Mouse (Mus musculus) embryonic facial prominence, embryonic 13.5 days (tissue): ENCODE data around the gene Gjc2. TPM values are rescaled to one million over a fixed set of nuclear protein-coding genes. Genes with fewer than 3 reads are reported as not detected.
"Not testable (repeated sequence)": the region's sequence is repeated elsewhere in the genome, so short reads cannot be mapped to it uniquely, and the experiment has no call there.

Experiments
- ATAC-seq: fragments of 200-750 bp; cut with Nextera tagmentation; 2 replicates; pipeline ENCODE4 v1.8.0; 2017; ENCODE audit warnings: low read depth; ENCODE audit not compliant: insufficient number of reproducible peaks, insufficient read depth, low FRiP score, low TSS enrichment
- H3K27ac ChIP-seq: fragments of 300-500 bp; sonication (generic); 2 replicates; pipeline ENCODE4 v1.5.1; 2015; ENCODE audit warnings: moderate library complexity, mild to moderate bottlenecking, inconsistent platforms
- H3K27me3 ChIP-seq: fragments of 300-500 bp; sonication (generic); 2 replicates; pipeline ENCODE4 v1.6.1; 2015; ENCODE audit warnings: mild to moderate bottlenecking, inconsistent platforms
- H3K36me3 ChIP-seq: fragments of 300-500 bp; sonication (generic); 2 replicates; pipeline ENCODE4 v1.6.1; 2015; ENCODE audit warnings: mild to moderate bottlenecking, inconsistent platforms
- H3K4me1 ChIP-seq: fragments of 300-500 bp; sonication (generic); 2 replicates; pipeline ENCODE4 v1.6.1; 2015; ENCODE audit warnings: inconsistent platforms
- H3K4me2 ChIP-seq: fragments of 300-500 bp; sonication (generic); 2 replicates; pipeline ENCODE4 v1.6.1; 2015; ENCODE audit warnings: moderate library complexity, mild to moderate bottlenecking, inconsistent platforms
- H3K4me3 ChIP-seq: fragments of 300-500 bp; sonication (generic); 2 replicates; pipeline ENCODE4 v1.5.1; 2015; ENCODE audit warnings: mild to moderate bottlenecking, inconsistent platforms
- H3K9ac ChIP-seq: fragments of 300-500 bp; sonication (generic); 2 replicates; pipeline ENCODE4 v1.6.1; 2015; ENCODE audit warnings: mild to moderate bottlenecking, inconsistent platforms
- H3K9me3 ChIP-seq: fragments of 300-500 bp; sonication (generic); 2 replicates; pipeline ENCODE4 v1.6.1; 2016; ENCODE audit warnings: inconsistent platforms
- WGBS: fragments of 180-500 bp; shearing (Covaris S2); methylation state at CpG from one replicate; pipeline ENCODE4 v1.1.7; 2015; ENCODE audit warnings: mixed read lengths; 5-methylcytosine and 5-hydroxymethylcytosine counted together
- polyA plus RNA-seq: library from polyadenylated mRNA; unstranded; fragments of >200 nt; fragmentation: Nextera tagmentation; extraction: Ambion mirVana; gene quantifications from 2 replicates; pipeline ENCODE4 v1.2.1, GENCODE M21; 2015

The Gjc2 gene
- polyA plus RNA-seq, 1 experiment from 2014 or later: 0.21 TPM

DNA sequence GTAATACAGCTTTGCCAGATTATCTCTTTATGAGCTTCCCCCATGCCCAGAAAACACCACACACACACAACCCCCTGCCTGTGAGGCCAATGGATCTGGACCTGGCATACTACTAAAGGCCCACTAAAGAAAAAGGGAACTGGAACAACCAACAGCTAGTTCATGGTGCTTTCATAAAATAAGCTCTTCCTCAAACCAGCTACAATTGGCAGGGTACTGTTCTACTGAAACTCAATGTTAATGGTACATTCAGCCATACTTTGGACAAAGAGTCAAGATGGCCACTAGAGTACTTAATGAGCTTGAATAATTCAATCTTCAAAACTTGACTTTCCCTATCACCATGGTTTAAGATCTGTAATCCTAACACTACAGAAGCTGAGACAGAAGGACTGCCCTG lies 38.6 kb upstream of the Gjc2 start:
- no peak for ATAC-seq

DNA sequence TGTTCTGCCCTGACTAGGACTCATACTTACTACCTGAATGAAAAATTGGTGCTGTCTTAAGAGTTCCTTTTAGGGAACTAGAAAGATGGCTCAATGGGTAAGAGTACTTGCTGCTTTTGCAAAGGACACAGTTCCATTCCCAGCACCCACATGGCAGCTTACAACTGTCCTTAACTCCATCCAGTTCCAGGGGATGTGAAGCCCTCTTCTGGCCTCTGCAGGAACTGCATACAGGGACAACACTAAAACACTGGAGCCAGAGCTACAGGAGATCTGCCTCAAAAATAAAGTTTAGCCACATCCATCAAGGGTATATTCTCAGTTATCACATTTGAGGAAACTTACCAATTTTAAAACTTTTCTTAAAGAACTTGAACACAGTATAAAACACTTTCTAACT lies 36.1 kb upstream of the Gjc2 start:
- no peaks in the 10 kb centered on the region for H3K27me3 ChIP-seq
- H3K9me3 ChIP-seq: no peaks in the 10 kb centered on the region
- no peak overlapping the region for H3K4me3 ChIP-seq
- H3K4me2 ChIP-seq: 0 out of 2 replicates have a peak overlapping the region, but pooled peaks have one; percentile 26
- H3K9ac ChIP-seq: no peak overlapping the region
- ATAC-seq: no peak
- H3K27ac ChIP-seq: peak overlapping the region; percentile 53; the same call in 1 of the 2 replicates
- H3K4me1 ChIP-seq: peaks cover 51% of the 10 kb centered on the region
- peaks cover 51% of the 10 kb centered on the region for H3K36me3 ChIP-seq

More for the DNA sequence above, 38.6 kb upstream of the Gjc2 start:
- Histone ChIP-seq H3K9ac (no peak overlapping the region; the same call in 1 of the 2 replicates), H3K27me3 (no peaks in the 10 kb centered on the region), H3K36me3 (peaks cover 38% of the 10 kb centered on the region), H3K4me2 (no peak overlapping the region), H3K4me3 (no peak overlapping the region), H3K27ac (no peak overlapping the region), H3K4me1 (peaks cover 74% of the 10 kb centered on the region), H3K9me3 (no peaks in the 10 kb centered on the region)

DNA sequence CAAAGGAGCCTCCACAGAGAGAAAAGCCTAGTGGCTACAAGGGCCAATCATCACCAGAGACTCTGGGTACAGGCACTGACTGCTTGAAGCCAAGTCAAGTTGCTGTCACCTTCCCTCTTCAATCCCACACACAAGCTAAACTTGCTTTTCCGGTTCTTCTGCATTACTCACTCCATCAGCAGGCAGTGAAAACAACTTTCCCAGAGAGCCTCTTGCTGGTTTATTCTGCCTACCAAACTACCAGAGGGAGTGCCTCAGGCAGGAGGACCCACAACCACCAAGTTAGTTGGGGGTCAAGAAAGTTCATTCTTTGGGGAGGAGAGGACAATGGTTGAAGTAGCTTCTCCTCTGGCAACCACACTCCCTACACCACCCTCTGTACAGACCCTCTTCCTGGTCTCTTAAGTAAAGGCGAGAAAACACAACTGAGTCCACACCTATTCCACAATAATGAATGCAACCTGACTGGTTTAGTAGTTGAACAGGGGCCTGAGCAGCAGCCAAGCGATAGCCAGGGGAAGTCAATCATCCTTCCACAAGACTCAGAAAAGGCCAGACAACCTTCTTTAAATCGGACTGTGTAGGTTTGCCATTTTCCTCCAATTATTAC lies 35.5 kb upstream of the Gjc2 start:
- H3K4me2 ChIP-seq: peak overlapping the region; percentile 26
- H3K4me3 ChIP-seq: no peak overlapping the region
- no peaks in the 10 kb centered on the region for H3K27me3 ChIP-seq
- peak overlapping the region; percentile 53; the same call in 1 of the 2 replicates for H3K27ac ChIP-seq
- ATAC-seq: no peak
- H3K9ac ChIP-seq: no peak overlapping the region
- 62% methylated on average over 4 of the region's 4 CpGs for WGBS
- H3K36me3 ChIP-seq: peaks cover 48% of the 10 kb centered on the region
- peaks cover 45% of the 10 kb centered on the region for H3K4me1 ChIP-seq
- H3K9me3 ChIP-seq: no peaks in the 10 kb centered on the region

DNA sequence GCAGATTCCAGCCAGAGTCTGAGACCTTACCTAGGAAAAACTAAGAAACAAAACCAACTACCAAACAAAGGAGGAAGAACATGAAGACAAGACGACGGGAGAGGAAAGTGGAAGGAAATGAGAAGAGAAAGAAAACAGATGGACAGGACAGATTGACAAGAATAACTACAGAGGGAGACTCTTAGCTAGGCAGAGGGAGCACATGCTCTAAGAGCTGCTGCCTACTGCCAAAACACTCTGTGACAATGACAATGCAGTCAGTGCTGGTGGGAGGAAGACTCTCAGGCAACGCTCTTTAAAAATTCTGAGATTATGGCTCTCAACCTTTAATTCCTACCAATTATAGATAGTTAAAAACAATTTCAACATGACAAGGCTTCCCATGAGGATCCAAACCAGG lies 33.9 kb upstream of the Gjc2 start:
- Histone ChIP-seq H3K36me3 (peaks cover 57% of the 10 kb centered on the region), H3K9ac (no peak overlapping the region), H3K4me2 (no peak overlapping the region), H3K27me3 (no peaks in the 10 kb centered on the region), H3K9me3 (no peaks in the 10 kb centered on the region), H3K4me3 (no peak overlapping the region), H3K27ac (no peak overlapping the region), H3K4me1 (peaks cover 32% of the 10 kb centered on the region)
- WGBS: 89% methylated on average over 3 of the region's 3 CpGs
- ATAC-seq: no peak

DNA sequence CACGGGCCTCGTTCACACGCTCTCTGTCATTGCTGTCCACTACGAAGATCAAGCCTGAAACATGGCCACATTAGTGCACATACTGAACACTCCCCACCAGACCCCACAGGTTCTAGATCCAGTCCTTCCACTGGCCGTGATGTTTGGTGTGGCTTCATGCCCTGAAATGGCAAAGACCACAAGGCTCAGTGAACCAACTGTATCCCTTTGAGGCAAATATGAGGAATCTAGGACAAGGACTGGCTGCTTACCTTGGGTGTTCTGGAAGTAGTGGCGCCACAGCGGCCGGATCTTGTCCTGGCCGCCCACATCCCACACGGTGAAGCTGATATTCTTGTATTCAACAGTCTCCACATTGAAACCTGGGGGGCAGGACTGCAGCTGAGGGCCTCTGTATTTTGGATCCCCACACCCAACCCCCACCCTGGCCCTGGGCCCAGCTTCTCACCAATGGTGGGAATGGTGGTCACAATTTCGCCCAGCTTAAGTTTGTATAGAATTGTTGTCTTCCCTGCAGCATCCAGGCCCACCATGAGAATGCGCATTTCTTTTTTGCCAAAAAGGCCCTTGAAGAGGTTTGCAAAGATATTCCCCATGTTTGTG lies 30.0 kb upstream of the Gjc2 start:
- no peak overlapping the region for H3K4me2 ChIP-seq
- no peaks in the 10 kb centered on the region for H3K27me3 ChIP-seq
- no peaks in the 10 kb centered on the region for H3K9me3 ChIP-seq
- H3K27ac ChIP-seq: no peak overlapping the region
- no peak overlapping the region for H3K9ac ChIP-seq
- H3K4me1 ChIP-seq: peaks cover 28% of the 10 kb centered on the region
- H3K36me3 ChIP-seq: peaks cover 59% of the 10 kb centered on the region
- ATAC-seq: no peak
- no peak overlapping the region for H3K4me3 ChIP-seq
- 90% methylated on average over 12 of the region's 12 CpGs for WGBS

DNA sequence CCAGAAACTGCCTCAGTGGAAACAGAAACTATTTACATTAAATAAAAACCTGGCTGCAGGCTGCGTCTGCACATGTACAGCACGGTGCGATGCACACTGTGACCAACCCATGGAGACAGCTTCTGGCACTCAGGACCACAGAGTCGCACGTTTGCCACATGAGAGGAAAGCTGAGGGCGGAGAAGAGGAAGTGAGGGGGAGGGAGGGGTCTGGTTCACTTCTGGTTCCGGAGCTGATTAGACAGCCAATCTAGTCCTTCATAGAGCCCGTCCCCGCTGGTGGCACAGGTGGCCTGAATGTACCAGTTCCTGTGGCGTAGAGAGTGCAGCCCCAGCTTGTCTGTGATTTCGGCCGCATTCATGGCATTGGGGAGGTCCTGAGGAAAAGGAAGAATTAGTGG lies 29.3 kb upstream of the Gjc2 start:
- peaks cover 54% of the 10 kb centered on the region for H3K36me3 ChIP-seq
- not testable (repeated sequence) for H3K9me3 ChIP-seq, ATAC-seq, H3K4me3 ChIP-seq, H3K27ac ChIP-seq, H3K27me3 ChIP-seq, H3K9ac ChIP-seq, H3K4me2 ChIP-seq
- 75% methylated on average over 12 of the region's 12 CpGs for WGBS
- H3K4me1 ChIP-seq: peaks cover 23% of the 10 kb centered on the region

DNA sequence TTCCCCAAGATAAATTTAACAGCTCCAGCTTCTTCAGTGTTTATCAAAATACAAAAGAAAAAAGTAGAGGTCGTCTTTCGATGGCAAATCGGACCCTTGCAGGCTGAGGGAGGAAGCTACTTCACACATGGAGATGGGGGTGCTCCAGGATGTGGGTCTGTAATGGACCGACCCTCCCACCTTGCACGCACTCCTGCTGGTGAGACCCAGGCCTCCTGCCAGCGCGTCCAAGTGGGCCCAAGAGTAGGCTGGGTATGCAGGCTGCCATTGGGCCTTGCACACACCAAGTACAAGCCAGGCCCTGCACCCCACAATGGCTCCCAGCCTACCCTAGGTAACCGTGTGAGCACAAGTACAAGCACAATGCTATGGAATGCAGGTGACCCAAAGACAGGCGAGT lies 28.5 kb upstream of the Gjc2 start:
- H3K4me3 ChIP-seq, H3K9ac ChIP-seq, H3K27me3 ChIP-seq, H3K9me3 ChIP-seq, H3K4me2 ChIP-seq, H3K27ac ChIP-seq, ATAC-seq: not testable (repeated sequence)
- Histone ChIP-seq H3K4me1 (peaks cover 18% of the 10 kb centered on the region), H3K36me3 (peaks cover 56% of the 10 kb centered on the region)
- WGBS: 90% methylated on average over 9 of the region's 9 CpGs

DNA sequence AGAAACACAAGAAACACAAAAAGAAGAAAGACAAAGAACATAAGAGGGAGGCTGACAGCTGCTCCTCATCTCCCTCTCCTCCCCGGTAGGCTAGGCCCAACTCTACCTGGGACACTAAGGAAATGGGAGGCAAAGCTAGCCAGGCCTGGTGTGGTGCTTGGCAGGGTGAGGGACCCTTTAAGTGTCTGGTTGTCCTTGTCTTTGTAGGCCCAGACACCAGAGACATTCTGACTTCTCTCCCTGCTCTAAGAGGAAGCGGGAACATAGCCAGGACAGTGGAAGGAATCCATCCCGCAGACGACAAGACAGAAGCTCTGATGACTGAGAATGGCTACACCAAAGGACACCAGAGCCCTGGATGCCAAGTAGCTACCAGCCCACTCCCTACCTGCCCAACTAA lies 27.0 kb upstream of the Gjc2 start:
- H3K4me3 ChIP-seq: no peak overlapping the region

DNA sequence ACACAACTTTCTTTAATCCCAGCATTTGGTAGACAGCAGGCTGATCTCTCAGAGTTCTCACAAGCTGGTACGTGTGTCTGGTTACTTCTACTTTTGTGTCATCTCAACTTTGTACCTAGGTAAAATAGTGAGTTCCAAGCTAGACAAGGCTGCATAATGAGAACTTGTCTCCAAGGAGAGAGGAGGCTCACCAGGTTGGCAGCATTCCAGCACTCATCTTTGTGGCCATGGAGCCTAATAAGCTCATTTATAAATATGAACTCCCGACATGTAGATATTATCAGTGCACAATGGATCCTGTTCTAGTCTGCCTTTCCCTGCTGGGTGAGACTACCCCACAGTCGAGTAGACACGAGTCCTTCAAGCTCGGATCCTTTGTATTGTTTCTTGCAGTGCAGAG lies 26.6 kb upstream of the Gjc2 start:
- Histone ChIP-seq H3K27me3 (no peaks in the 10 kb centered on the region), H3K9me3 (no peaks in the 10 kb centered on the region), H3K4me3 (peak overlapping the region; percentile 92), H3K36me3 (peaks cover 66% of the 10 kb centered on the region), H3K27ac (no peak overlapping the region), H3K4me2 (peak overlapping the region; percentile 78), H3K9ac (peak overlapping the region; percentile 90; the same call in 1 of the 2 replicates), H3K4me1 (peaks cover 18% of the 10 kb centered on the region)
- no peak for ATAC-seq
- 70% methylated on average over 5 of the region's 5 CpGs for WGBS

More for the DNA sequence above, 27.0 kb upstream of the Gjc2 start:
- H3K4me1 ChIP-seq: peaks cover 18% of the 10 kb centered on the region
- no peak overlapping the region for H3K9ac ChIP-seq
- 86% methylated on average over 4 of the region's 4 CpGs for WGBS
- no peak for ATAC-seq
- peak overlapping the region; percentile 78; the same call in 1 of the 2 replicates for H3K4me2 ChIP-seq
- no peaks in the 10 kb centered on the region for H3K27me3 ChIP-seq
- H3K36me3 ChIP-seq: peaks cover 66% of the 10 kb centered on the region
- H3K27ac ChIP-seq: no peak overlapping the region
- no peaks in the 10 kb centered on the region for H3K9me3 ChIP-seq

DNA sequence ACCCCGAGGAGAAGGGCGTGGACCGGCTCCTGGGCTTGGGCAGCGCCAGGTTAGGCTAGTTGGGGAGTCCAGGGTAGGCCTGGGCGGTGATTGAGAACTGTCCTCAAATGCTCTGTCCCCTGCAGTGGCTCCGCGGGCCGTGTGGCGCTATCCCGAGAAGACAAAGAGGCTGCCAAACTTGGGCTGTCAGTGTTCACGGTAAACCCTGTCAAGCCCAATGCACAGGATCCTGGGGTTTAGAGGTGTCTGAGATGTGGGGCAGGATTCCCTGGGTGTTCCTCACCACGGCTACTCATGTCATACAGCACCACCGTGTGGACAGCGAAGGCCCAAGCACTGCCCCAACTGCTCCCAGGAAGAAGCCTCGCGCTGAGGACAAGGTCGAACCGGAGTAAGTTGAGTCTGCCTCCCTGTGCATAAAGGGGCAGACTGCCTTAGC lies 26.0 kb upstream of the Gjc2 start:
- Histone ChIP-seq H3K27ac (peak overlapping the region; percentile 95), H3K4me2 (peak overlapping the region; percentile 78), H3K4me1 (peaks cover 18% of the 10 kb centered on the region), H3K9ac (peak overlapping the region; percentile 90), H3K9me3 (no peaks in the 10 kb centered on the region), H3K27me3 (no peaks in the 10 kb centered on the region), H3K36me3 (peaks cover 68% of the 10 kb centered on the region), H3K4me3 (peak overlapping the region; percentile 92)
- ATAC-seq: 0 out of 2 replicates have a peak, but pooled peaks have one; percentile 21
- 9% methylated on average over 18 of the region's 18 CpGs for WGBS

DNA sequence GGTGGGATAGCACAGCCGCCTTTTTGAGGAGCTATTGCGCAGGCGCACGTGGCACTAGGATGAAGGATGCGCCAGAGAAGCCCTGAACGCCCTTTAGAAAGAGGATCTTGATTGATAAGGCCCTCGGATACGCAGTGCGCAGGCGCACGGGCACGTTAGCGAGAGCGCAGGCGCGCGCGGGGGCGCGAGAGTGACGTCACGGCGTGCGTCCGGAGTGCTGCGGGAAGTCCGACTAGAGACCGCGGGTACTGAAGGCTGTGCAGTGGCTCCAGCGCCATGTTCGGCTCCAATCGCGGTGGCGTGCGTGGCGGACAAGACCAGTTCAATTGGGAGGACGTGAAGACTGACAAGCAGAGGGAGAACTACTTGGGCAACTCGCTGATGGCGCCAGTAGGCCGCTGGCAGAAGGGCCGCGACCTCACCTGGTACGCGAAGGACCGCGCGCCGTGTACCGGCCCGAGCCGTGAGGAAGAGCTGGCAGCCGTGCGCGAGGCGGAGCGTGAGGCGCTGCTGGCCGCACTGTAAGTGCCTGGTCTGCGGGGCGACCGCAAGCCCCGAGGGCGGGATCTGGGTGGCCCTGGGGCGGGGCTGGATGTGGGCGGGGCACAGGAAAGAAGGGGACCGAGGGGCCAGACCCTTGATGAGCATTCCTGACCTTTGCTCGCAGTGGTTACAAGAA lies 25.3 kb upstream of the Gjc2 start, which contains the start of gene 2310033P09Rik:
Gene 2310033P09Rik, plus strand, starts transcription at position 169 of the 679 bp plus-strand sequence.
- Histone ChIP-seq H3K36me3 (peaks cover 66% of the 10 kb centered on the region), H3K4me3 (peak within 1 kb of the TSS; percentile 92), H3K27me3 (no peaks in the 10 kb centered on the region), H3K4me2 (peak within 1 kb of the TSS; percentile 78), H3K4me1 (peaks cover 18% of the 10 kb centered on the region), H3K9ac (peak within 1 kb of the TSS; percentile 90), H3K27ac (peak within 1 kb of the TSS; percentile 95), H3K9me3 (no peaks in the 10 kb centered on the region)
- ATAC-seq: peak; percentile 68
- under 1% methylated on average over 65 of the region's 67 CpGs for WGBS
